Mouse (Mus musculus): ENCODE measurements around the gene Ercc2. TPM values are rescaled to one million over a fixed set of nuclear protein-coding genes. Genes with fewer than 3 reads are reported as not detected.
A peak's percentile ranks its signal among the peaks of the same experiment; 100 is the strongest.

Ercc2 gene
- polyA plus RNA-seq, 1 experiment from 2014 or later, result 6.2 TPM

DNA sequence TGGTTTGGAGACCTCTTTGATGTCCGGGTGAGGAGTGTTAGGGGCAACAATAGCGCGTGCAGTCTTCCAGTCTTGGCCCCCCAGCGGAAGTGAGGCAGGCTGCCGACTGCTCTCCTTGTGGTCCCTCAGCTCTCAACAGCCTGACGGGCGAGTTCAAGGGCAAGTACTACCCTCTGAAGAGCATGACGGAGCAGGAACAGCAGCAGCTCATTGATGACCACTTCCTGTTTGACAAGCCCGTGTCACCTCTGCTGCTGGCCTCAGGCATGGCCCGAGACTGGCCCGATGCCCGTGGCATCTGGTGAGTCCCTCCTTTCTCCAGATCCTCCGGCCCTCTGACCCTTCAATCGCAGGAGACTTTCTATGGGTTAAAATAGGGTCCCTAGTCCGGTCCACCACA, 34.8 kb downstream of the Ercc2 start:
- Histone ChIP-seq H3K9me3 (ENCODE audit: control insufficient read depth) (no peaks in the 10 kb centered on the region), H3K4me1 (replicated peaks; ENCODE audit: control insufficient read depth, insufficient read depth, low read length) (no peaks in the 10 kb centered on the region), H3K36me3 (ENCODE audit: control insufficient read depth, insufficient read depth) (no peaks in the 10 kb centered on the region), H3K27ac (ENCODE audit: low read depth, low read length) (no peak overlapping the region), H3K4me3 (ENCODE audit: low read depth, low read length) (no peak overlapping the region), H3K9ac (ENCODE audit: low read depth, low read length) (no peak overlapping the region), H3K4me2 (replicated peaks; ENCODE audit: low read depth) (no peak overlapping the region), H3K27me3 (replicated peaks; ENCODE audit: control insufficient read depth, insufficient read depth, low read length) (peaks cover 20% of the 10 kb centered on the region; the same call in 1 of the 2 replicates)
- TF ChIP-seq CTCF (IDR thresholded peaks at IDR 0.05; ENCODE audit: low read depth), result no peak
- 69% methylated on average over 15 of the region's 15 CpGs for WGBS
- no peak for ATAC-seq

DNA sequence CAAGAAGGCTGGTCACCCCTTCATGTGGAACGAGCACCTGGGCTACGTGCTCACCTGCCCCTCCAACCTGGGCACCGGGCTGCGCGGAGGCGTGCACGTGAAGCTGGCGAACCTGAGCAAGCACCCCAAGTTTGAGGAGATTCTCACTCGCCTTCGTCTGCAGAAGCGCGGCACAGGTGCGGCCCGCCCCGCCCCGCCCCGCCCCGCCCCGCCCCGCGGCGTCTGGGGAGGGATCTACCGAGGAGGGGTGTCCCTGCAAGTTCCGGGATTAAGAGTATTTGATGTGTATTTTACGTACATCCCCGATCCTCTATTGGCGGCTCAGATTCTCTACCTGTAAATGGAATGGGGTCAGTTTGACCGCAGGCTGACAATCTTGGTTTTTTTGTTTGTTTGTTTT, 38.3 kb downstream of the Ercc2 start:
- Histone ChIP-seq H3K4me3 (ENCODE audit: low read depth, low read length) (0 out of 2 replicates have a peak overlapping the region, but pooled peaks have one; percentile 9), H3K4me2 (replicated peaks; ENCODE audit: low read depth) (peak overlapping the region; percentile 55)

DNA sequence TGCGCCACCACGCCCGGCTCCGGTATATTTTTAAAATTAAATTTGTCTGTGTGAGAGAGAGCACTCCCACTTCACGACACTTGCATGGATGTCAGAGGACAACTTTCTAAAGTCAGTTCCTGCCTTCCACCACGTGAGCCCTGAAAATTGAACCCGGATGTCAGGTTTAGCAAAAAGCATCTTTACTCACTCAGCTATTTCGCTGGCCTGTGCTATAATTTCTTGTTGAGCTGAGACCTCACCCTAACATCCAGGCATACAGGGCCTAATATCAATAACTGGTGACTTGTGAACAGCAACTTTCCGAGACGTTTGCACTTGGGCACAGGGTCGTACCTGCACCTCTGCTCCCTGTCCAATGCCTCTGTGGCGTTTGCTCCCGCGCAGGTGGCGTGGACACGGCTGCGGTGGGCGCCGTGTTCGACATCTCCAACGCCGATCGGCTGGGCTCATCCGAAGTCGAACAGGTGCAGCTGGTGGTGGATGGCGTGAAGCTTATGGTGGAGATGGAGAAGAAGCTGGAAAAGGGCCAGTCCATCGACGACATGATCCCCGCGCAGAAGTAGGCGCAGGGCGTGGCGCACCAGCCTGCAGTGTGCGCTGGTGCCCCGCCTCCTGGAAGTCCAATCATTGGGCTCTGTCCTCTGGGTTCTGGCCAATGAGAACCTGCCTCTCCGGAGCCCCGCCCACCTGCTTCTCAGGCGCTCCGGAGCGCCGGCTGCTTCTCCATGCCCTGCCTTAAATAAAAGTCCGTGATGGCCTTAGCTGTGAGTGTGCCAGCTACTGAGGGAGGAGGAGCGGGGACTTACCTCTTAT, 39.2 kb downstream of the Ercc2 start:
- Histone ChIP-seq H3K9me3 (ENCODE audit: control insufficient read depth) (no peaks in the 10 kb centered on the region), H3K36me3 (ENCODE audit: control insufficient read depth, insufficient read depth) (peaks cover 8% of the 10 kb centered on the region; the same call in 1 of the 2 replicates), H3K9ac (ENCODE audit: low read depth, low read length) (no peak overlapping the region), H3K4me1 (replicated peaks; ENCODE audit: control insufficient read depth, insufficient read depth, low read length) (no peaks in the 10 kb centered on the region), H3K27ac (ENCODE audit: low read depth, low read length) (no peak overlapping the region), H3K4me3 (ENCODE audit: low read depth, low read length) (peak overlapping the region; percentile 13; the same call in 1 of the 2 replicates), H3K4me2 (replicated peaks; ENCODE audit: low read depth) (peak overlapping the region; percentile 64), H3K27me3 (replicated peaks; ENCODE audit: control insufficient read depth, insufficient read depth, low read length) (peaks cover 20% of the 10 kb centered on the region; the same call in 1 of the 2 replicates)
- TF ChIP-seq CTCF (IDR thresholded peaks at IDR 0.05; ENCODE audit: low read depth), result no peak
- peak; percentile 91 for ATAC-seq
- WGBS, result 11% methylated on average over 43 of the region's 43 CpGs

More for the DNA sequence above, 38.3 kb downstream of the Ercc2 start:
- peaks cover 20% of the 10 kb centered on the region; the same call in 1 of the 2 replicates for H3K27me3 ChIP-seq (replicated peaks; ENCODE audit: control insufficient read depth, insufficient read depth, low read length)
- H3K9ac ChIP-seq (ENCODE audit: low read depth, low read length), result no peak overlapping the region
- no peak for ATAC-seq
- no peak overlapping the region for H3K27ac ChIP-seq (ENCODE audit: low read depth, low read length)
- 3% methylated on average over 27 of the region's 28 CpGs for WGBS
- no peaks in the 10 kb centered on the region for H3K36me3 ChIP-seq (ENCODE audit: control insufficient read depth, insufficient read depth)
- no peaks in the 10 kb centered on the region for H3K4me1 ChIP-seq (replicated peaks; ENCODE audit: control insufficient read depth, insufficient read depth, low read length)
- no peaks in the 10 kb centered on the region for H3K9me3 ChIP-seq (ENCODE audit: control insufficient read depth)
- no peak for TF ChIP-seq CTCF (IDR thresholded peaks at IDR 0.05; ENCODE audit: low read depth)

DNA sequence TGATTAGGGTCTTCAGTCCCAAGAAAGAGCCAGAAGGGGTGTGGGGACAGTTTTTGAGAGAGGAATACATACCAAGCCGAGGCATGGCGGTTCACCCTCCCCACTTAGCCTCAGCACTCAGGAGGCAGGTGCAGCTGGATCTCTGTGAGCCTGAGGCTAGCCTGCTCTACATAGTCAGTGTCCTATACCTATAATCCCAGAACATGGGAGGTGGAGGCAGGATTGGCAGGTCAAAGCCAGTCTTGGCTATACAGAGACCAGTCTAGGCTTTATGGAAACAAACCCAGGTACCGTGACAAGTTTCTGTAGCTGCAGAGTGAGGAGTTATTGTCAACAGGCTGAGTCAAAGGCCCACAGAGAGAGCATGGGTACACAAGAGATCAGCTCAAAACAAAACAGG, 41.3 kb downstream of the Ercc2 start:
- Histone ChIP-seq H3K9ac (ENCODE audit: low read depth, low read length) (no peak overlapping the region), H3K4me1 (replicated peaks; ENCODE audit: control insufficient read depth, insufficient read depth, low read length) (no peaks in the 10 kb centered on the region), H3K4me2 (replicated peaks; ENCODE audit: low read depth) (no peak overlapping the region), H3K27me3 (replicated peaks; ENCODE audit: control insufficient read depth, insufficient read depth, low read length) (peaks cover 15% of the 10 kb centered on the region; the same call in 1 of the 2 replicates), H3K27ac (ENCODE audit: low read depth, low read length) (no peak overlapping the region), H3K9me3 (ENCODE audit: control insufficient read depth) (no peaks in the 10 kb centered on the region), H3K4me3 (ENCODE audit: low read depth, low read length) (no peak overlapping the region), H3K36me3 (ENCODE audit: control insufficient read depth, insufficient read depth) (peaks cover 29% of the 10 kb centered on the region)
- ATAC-seq, result no peak
- no peak for TF ChIP-seq CTCF (IDR thresholded peaks at IDR 0.05; ENCODE audit: low read depth)
- 87% methylated on average over 3 of the region's 3 CpGs for WGBS

DNA sequence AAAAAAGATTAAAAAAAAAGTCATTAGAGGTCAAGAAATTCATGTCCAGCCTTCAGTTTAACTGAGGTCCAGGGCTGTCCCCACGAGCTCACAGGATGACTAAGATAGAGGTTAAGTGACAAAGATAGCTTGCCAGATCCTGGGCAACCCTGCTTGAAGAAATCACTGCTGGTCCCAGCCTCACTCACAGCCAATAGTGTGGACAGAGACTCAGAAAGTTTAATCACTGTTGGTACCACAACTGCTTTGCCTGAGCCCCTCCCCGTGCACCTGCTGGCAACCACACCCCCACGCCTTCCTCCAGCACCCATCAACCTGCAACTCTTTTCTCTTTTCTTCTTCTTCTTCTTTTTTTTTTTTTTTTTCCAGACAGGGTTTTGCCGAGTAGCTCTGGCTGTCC, 42.2 kb downstream of the Ercc2 start:
- no peak overlapping the region for H3K4me2 ChIP-seq (replicated peaks; ENCODE audit: low read depth)
- no peaks in the 10 kb centered on the region for H3K4me1 ChIP-seq (replicated peaks; ENCODE audit: control insufficient read depth, insufficient read depth, low read length)
- ATAC-seq, result no peak
- no peaks in the 10 kb centered on the region for H3K9me3 ChIP-seq (ENCODE audit: control insufficient read depth)
- TF ChIP-seq CTCF (IDR thresholded peaks at IDR 0.05; ENCODE audit: low read depth), result no peak
- peaks cover 38% of the 10 kb centered on the region for H3K36me3 ChIP-seq (ENCODE audit: control insufficient read depth, insufficient read depth)
- H3K4me3 ChIP-seq (ENCODE audit: low read depth, low read length), result no peak overlapping the region
- 58% methylated on average over 4 of the region's 4 CpGs for WGBS
- H3K9ac ChIP-seq (ENCODE audit: low read depth, low read length), result no peak overlapping the region
- peaks cover 10% of the 10 kb centered on the region; the same call in 1 of the 2 replicates for H3K27me3 ChIP-seq (replicated peaks; ENCODE audit: control insufficient read depth, insufficient read depth, low read length)
- H3K27ac ChIP-seq (ENCODE audit: low read depth, low read length), result no peak overlapping the region

DNA sequence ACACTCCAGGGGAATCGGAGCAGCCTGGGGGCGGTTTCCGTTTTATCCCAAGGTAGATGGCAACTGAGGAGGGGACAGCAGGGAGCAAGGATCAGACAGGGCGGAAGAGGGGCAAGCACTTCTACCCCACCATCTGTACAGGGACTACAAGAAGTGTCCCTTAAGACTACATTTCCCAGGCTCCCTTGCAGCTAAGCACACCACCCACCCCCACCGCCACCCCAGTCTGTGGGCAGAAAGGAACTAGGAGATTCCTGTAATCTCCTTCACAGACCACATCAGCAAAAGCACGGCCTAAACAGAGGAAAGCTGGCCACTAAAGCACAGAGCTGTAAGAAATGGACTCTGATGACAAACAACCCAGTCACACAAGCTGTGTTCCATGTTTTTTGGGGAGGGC, 44.5 kb downstream of the Ercc2 start:
- Histone ChIP-seq H3K4me3 (ENCODE audit: low read depth, low read length) (no peak overlapping the region), H3K27ac (ENCODE audit: low read depth, low read length) (no peak overlapping the region), H3K27me3 (replicated peaks; ENCODE audit: control insufficient read depth, insufficient read depth, low read length) (0 out of 2 replicates have a peak, but pooled peaks cover under 1% of the 10 kb centered on the region), H3K36me3 (ENCODE audit: control insufficient read depth, insufficient read depth) (peaks cover 61% of the 10 kb centered on the region), H3K4me1 (replicated peaks; ENCODE audit: control insufficient read depth, insufficient read depth, low read length) (no peaks in the 10 kb centered on the region), H3K9ac (ENCODE audit: low read depth, low read length) (no peak overlapping the region), H3K9me3 (ENCODE audit: control insufficient read depth) (no peaks in the 10 kb centered on the region), H3K4me2 (replicated peaks; ENCODE audit: low read depth) (no peak overlapping the region)
- no peak for ATAC-seq
- no peak for TF ChIP-seq CTCF (IDR thresholded peaks at IDR 0.05; ENCODE audit: low read depth)
- 87% methylated on average over 6 of the region's 6 CpGs for WGBS
